Mouse (Mus musculus): ENCODE data around the gene Bloc1s3. TPM values are rescaled to one million over a fixed set of nuclear protein-coding genes. Genes with fewer than 3 reads are reported as not detected.
A peak's percentile ranks its signal among the peaks of the same experiment; 100 is the strongest.

The Bloc1s3 gene
- polyA plus RNA-seq, 1 experiment = 12.2 TPM

DNA sequence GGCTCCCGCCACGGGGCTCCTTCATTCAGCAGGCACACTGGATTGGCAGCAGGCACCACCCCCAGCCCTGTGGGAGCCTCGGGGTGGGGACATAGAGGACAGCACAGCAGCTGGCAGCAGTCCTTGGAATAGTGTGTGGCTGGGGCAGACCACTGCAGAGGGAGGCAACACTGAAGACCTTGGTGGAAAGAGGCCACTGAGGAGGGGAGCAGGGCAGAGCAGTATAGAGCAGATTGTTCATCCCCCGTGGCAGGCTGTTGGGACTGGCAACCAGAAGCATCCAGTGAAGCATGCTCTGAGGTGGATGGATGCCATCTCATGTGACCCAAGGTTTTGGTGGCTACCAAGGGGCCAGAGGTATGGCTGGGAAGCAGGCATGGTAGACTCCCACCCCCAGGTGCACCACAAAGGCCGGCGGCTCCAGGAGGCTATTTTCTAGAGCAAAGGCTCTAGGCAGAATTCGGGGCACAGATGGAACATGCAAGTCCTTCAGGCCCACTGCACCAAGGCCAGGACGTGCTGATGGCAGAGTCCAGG, 34.1 kb upstream of the Bloc1s3 start:
- WGBS = 55% methylated on average over 8 of the region's 8 CpGs
- DNase-seq = no peak
- Histone ChIP-seq H3K4me1 (ENCODE audit: control insufficient read depth, insufficient read depth, low read length) (peaks cover 32% of the 10 kb centered on the region), H3K4me3 (replicated peaks; ENCODE audit: extremely low read depth, low read depth, low read length) (no peak overlapping the region)
- TF ChIP-seq POLR2A (IDR thresholded peaks at IDR 0.05; ENCODE audit: borderline replicate concordance, extremely low read depth, low read depth, low read length) = no peak
- no peak for TF ChIP-seq CTCF (IDR thresholded peaks at IDR 0.05; ENCODE audit: insufficient read depth, low read length)

DNA sequence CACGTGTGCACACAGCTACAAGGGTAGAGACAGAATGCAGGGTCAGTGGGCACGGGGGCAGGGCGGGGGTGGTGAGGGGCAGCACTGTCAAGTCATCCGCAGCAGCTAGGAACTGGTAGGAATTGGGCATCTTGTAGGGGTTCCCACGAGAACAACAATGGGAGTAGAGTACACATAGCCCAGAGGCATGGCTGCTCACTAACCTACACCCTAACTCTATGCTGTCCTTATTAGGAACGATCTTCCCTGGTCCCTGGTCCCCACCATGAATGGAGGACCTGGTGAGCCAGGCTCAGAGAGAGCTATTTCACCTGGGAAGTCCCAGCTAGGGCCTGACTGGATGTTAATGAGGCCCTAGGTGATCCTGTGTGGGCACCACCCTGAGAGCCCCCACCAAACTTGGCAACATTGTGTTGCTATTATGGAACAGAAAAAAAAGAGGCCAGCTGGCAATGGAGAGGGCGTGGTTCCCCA, 33.6 kb upstream of the Bloc1s3 start:
- TF ChIP-seq POLR2A (IDR thresholded peaks at IDR 0.05; ENCODE audit: borderline replicate concordance, extremely low read depth, low read depth, low read length) (no peak), CTCF (IDR thresholded peaks at IDR 0.05; ENCODE audit: insufficient read depth, low read length) (no peak)
- DNase-seq = no peak
- no peak overlapping the region for H3K4me3 ChIP-seq (replicated peaks; ENCODE audit: extremely low read depth, low read depth, low read length)
- 64% methylated on average over 7 of the region's 7 CpGs for WGBS
- H3K4me1 ChIP-seq (ENCODE audit: control insufficient read depth, insufficient read depth, low read length) = peaks cover 31% of the 10 kb centered on the region

DNA sequence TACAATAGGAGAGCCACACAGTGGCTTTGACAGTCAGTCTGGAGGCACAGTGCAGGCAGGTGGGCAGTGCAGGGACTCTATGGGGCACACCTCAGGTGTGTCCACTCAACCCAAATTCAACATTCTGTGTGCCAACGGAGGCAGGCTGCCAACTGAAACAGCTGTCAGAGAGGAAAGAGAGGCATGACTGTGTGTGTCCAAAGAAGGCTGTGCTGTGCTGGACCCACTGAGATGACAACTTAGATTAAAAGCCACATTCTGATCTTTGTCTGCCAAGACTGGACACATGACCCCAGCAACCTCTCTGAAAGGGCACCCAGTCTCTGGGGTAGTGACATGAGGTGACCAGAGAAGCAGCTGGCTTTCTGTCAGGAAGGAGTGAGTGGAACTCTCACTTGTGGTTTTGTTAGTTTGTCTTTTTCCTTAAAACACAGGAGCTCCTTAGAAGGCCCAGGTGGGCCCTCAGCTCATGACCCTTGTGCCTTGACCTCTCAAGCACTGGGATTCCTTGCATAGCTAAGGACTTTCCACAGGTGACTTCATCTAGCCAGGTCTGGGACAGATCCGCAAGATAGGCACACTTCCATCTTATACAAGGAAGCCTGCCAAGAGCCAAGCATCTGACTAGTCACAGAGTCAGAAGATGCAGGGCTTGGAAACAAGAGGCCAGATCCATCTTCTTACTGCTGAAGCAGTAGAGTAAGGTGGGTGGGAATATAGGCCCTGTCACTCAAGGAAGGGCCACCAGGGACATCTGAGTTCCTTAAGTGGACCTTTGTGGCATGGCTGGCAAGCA, 32.8 kb upstream of the Bloc1s3 start:
- no peak for TF ChIP-seq CTCF (IDR thresholded peaks at IDR 0.05; ENCODE audit: insufficient read depth, low read length)
- no peak for TF ChIP-seq POLR2A (IDR thresholded peaks at IDR 0.05; ENCODE audit: borderline replicate concordance, extremely low read depth, low read depth, low read length)
- peaks cover 23% of the 10 kb centered on the region for H3K4me1 ChIP-seq (ENCODE audit: control insufficient read depth, insufficient read depth, low read length)
- DNase-seq = peak; percentile 59
- WGBS = 46% methylated on average over 2 of the region's 2 CpGs
- H3K4me3 ChIP-seq (replicated peaks; ENCODE audit: extremely low read depth, low read depth, low read length) = no peak overlapping the region

DNA sequence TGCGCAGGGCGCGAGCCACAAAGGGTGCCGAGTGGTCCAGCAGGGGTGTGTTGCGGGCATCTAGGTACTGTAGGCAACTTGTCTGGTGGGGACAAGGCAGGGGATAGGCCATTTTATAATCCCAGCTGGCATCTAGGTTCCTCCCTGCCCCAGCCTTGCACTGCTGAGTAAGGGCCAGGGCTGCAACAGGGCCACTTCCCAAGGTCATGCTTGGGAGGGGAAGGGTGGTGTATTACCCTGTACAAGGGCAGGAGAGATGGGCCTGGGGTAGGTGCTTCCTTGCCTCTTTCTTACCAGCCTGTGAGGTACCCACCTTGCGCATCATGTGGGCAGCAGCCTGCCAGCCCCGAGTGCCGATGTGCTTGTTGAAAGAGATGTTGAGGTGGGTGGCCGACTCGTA, 26.5 kb upstream of the Bloc1s3 start:
- no peak overlapping the region for H3K4me3 ChIP-seq (replicated peaks; ENCODE audit: extremely low read depth, low read depth, low read length)
- TF ChIP-seq CTCF (IDR thresholded peaks at IDR 0.05; ENCODE audit: insufficient read depth, low read length) (no peak), POLR2A (IDR thresholded peaks at IDR 0.05; ENCODE audit: borderline replicate concordance, extremely low read depth, low read depth, low read length) (no peak)
- 89% methylated on average over 10 of the region's 10 CpGs for WGBS
- H3K4me1 ChIP-seq (ENCODE audit: control insufficient read depth, insufficient read depth, low read length) = no peaks in the 10 kb centered on the region
- no peak for DNase-seq

DNA sequence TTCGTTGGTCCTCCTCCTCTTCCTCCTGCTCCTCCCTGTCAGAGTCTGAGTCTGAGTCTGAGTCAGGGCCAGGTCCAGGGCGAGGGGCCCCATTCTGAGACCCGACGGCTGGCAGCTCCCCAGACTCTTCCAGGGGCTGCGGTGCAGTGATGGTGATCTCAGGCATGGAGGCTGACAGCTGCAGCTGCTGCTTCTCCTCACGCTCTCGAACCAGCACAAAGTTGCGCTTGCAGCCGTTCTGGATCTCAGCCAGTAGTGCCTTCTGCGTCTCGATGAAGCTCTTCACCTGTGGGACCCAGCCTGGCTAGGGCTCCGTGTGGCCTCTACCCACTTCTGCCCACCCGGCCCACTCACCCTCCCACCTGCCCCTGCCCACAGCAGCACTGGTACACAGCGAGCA, 24.1 kb upstream of the Bloc1s3 start:
- H3K4me3 ChIP-seq (replicated peaks; ENCODE audit: extremely low read depth, low read depth, low read length) = no peak overlapping the region
- no peak for TF ChIP-seq POLR2A (IDR thresholded peaks at IDR 0.05; ENCODE audit: borderline replicate concordance, extremely low read depth, low read depth, low read length)
- no peak for TF ChIP-seq CTCF (IDR thresholded peaks at IDR 0.05; ENCODE audit: insufficient read depth, low read length)
- no peak for DNase-seq
- WGBS = 76% methylated on average over 14 of the region's 14 CpGs
- no peaks in the 10 kb centered on the region for H3K4me1 ChIP-seq (ENCODE audit: control insufficient read depth, insufficient read depth, low read length)

DNA sequence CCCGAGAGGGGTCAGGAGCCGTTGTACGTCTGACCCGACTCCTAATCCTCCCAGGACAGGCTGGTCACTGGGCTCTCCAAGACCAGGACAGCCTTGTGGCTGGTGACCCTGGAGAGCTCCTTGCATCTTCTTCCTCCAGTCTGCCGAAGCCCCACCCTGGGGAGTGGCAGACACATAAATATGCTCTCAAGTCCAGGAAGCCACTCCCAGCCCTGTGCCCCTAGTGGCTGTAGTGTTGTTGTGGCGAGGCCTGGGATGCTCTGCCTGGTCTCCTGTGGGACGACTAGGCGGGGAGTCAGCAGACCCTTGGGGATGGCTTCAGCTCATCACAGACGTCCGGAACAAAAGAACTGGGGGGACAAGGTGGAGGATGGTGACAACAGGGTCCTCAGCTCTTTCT, 22.9 kb upstream of the Bloc1s3 start:
- no peak overlapping the region for H3K4me3 ChIP-seq (replicated peaks; ENCODE audit: extremely low read depth, low read depth, low read length)
- no peak for TF ChIP-seq CTCF (IDR thresholded peaks at IDR 0.05; ENCODE audit: insufficient read depth, low read length)
- TF ChIP-seq POLR2A (IDR thresholded peaks at IDR 0.05; ENCODE audit: borderline replicate concordance, extremely low read depth, low read depth, low read length) = no peak
- 68% methylated on average over 10 of the region's 10 CpGs for WGBS
- no peaks in the 10 kb centered on the region for H3K4me1 ChIP-seq (ENCODE audit: control insufficient read depth, insufficient read depth, low read length)
- DNase-seq = no peak

DNA sequence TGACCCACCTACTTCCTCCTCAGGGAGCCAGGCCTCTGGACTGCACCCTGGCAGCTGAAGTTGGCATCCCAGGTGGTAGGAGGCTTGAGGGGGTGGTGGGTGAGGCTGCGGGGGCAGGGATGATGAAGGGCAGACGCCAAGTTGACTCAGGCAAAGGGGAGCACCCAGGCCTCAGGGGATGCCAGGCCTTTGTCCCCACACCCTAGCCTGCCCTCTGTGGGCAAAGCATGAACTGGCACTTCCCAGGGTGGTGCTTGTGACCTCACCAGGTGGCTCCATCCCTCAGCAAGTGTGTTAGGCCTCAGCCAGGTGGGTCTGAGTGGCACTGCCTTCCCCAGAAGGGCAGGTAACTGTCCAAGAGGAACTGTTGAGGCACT, 16.9 kb upstream of the Bloc1s3 start:
- TF ChIP-seq CTCF (IDR thresholded peaks at IDR 0.05; ENCODE audit: insufficient read depth, low read length) (no peak), POLR2A (IDR thresholded peaks at IDR 0.05; ENCODE audit: borderline replicate concordance, extremely low read depth, low read depth, low read length) (no peak)
- WGBS = 69% methylated on average over 2 of the region's 2 CpGs
- DNase-seq = no peak
- H3K4me3 ChIP-seq (replicated peaks; ENCODE audit: extremely low read depth, low read depth, low read length) = no peak overlapping the region
- peaks cover 17% of the 10 kb centered on the region for H3K4me1 ChIP-seq (ENCODE audit: control insufficient read depth, insufficient read depth, low read length)

DNA sequence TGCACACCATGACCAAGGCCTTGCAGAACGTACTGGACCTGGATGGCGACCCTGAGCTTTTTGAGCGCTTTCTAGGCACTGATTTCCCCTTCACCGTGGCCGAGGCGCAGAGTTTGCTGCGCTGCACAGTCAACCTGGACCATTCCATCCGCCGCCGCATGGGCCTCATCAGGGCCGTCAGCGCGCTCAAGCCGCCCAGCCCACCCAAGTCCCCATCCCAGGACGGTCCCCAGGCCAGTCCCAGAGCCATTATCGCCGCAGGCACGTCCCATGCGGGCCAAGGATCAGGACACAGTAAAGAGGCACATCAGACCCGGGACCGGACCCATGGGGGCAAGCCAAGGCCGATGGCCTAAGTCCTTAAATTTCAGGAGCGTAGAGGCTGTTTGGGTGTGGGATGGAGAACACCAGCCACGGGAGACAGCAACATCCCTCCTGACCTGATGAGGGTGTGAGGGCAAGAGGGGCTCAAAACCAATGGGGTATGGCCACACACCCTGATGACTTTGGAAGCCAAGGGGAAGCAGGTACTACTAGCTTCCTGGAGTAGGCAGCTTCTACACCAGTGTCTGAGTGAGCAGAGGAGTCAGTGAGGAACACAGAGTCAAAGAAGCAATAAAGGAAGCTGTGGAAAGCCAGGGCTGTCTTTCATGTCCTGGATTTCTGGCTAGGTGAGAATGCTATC, 16.4 kb upstream of the Bloc1s3 start:
- WGBS = 19% methylated on average over 24 of the region's 24 CpGs
- Histone ChIP-seq H3K4me1 (ENCODE audit: control insufficient read depth, insufficient read depth, low read length) (peaks cover 17% of the 10 kb centered on the region), H3K4me3 (replicated peaks; ENCODE audit: extremely low read depth, low read depth, low read length) (no peak overlapping the region)
- TF ChIP-seq POLR2A (IDR thresholded peaks at IDR 0.05; ENCODE audit: borderline replicate concordance, extremely low read depth, low read depth, low read length) (no peak), CTCF (IDR thresholded peaks at IDR 0.05; ENCODE audit: insufficient read depth, low read length) (no peak)
- no peak for DNase-seq

DNA sequence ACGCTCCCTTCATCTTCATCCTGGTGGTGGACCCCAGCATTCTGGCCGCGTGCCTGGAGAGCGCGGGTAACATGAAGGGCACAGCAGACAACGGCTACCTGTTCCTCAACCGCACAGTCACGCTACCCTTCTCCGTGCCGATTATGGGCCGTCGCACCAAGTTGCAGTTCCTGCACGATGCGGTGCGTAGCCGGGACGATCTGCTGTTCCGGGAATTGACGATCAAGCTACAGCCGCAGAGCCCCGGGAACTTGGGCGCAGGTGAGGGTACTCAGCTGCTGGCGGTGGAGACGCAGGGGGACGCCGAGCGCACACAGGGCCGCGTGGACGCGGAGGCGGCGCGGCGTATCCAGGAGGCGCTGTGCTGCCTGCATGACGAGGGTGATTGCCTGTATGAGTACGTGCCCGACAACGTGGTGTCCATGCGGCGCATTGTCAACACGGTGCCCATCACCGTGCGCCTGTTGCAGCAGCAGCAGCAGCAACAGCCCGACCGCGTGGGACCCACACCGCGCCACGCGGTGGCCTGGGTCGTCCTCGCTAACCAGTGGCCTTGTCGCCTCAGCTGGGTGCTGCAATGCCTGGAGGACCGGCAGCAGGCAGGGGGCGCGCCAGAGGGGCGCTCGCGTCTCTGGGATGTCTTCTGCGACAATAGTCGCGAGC, 15.7 kb upstream of the Bloc1s3 start:
- peak; percentile 58 for DNase-seq
- TF ChIP-seq POLR2A (IDR thresholded peaks at IDR 0.05; ENCODE audit: borderline replicate concordance, extremely low read depth, low read depth, low read length) (no peak), CTCF (IDR thresholded peaks at IDR 0.05; ENCODE audit: insufficient read depth, low read length) (0 out of 2 replicates have a peak, but pooled peaks have one; percentile 5)
- H3K4me3 ChIP-seq (replicated peaks; ENCODE audit: extremely low read depth, low read depth, low read length) = peak overlapping the region; percentile 31
- peaks cover 17% of the 10 kb centered on the region for H3K4me1 ChIP-seq (ENCODE audit: control insufficient read depth, insufficient read depth, low read length)
- WGBS = 1% methylated on average over 64 of the region's 64 CpGs
